Mouse (Mus musculus): ENCODE data around the gene Usp38. TPM values are rescaled to one million over a fixed set of nuclear protein-coding genes. Genes with fewer than 3 reads are reported as not detected.

Usp38 gene
- polyA plus RNA-seq (2014; fragmentation: Illumina TruSeq; extraction: RNeasy Lipid Tissue Mini Kit (QIAGEN cat#74804); ENCODE audit: low read depth, low replicate concordance) = 41.0 TPM

GRCm38 (mm10) chr8:81014789-81015699, at the start of gene Usp38:
Usp38 (minus strand) TSS chr8:81014928.

Other genes starting within 250 kb of the Usp38 start
- gene Gab1, start 134.4 kb downstream of the Usp38 start, polyA plus RNA-seq (2014; fragmentation: Illumina TruSeq; extraction: RNeasy Lipid Tissue Mini Kit (QIAGEN cat#74804); ENCODE audit: low read depth, low replicate concordance) = 18.3 TPM

All from adrenal gland, adult 10 weeks (tissue).